Mouse (Mus musculus): ENCODE data around the gene Gm20388.

The Gm20388 gene

DNA sequence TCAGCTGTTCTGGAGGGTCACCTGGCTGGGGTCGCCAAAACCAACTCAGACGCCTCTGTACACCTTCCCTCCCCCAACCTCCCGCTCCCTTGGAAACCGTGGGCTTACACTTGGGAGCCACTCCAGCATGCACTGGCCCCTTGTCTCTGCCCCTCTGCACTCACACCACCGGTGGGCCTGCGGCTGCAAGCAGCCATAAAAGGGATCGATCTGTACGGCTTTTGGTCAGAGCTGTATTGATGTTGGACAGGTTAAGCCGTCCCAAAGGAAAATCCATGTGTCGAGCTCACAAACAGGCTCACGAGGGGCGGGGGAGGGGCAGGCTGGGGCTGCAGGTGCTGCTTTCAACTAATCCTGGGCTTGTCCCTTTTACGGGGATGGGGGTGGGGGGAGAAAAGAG, 632.4 kb downstream of the Gm20388 start:
- peak; percentile 49 for DNase-seq

DNA sequence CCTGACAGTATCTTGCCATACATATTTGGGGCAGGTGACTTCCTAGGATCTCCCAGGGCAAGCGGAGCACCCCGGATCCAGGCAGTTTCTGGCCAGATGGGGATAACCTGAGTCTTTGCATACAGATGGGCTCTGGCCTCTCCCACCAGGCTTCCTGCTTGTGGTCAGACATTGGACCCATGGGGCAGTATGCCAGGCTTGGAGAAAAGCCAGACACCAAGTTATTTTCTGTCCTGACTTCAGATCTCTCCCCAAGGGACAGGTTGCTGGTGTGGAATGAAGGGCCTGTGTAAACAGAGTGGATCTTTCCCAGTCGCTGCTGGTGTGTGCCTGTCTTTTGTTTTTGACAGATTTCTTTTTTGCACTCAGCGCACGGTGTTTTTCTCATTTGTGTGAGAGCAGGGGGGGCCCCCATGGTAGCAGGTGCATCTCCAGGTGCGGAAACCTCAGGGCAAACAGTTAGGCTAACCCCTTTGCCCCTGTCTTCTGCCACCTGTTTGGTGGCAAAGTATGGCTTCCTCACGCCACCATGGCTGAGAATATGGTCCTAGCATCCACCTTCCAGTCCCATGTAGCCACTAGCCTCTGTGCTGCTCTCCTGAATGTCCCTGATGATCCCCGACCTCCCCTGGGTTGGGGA, 632.9 kb downstream of the Gm20388 start:
- peak; percentile 73 for DNase-seq

DNA sequence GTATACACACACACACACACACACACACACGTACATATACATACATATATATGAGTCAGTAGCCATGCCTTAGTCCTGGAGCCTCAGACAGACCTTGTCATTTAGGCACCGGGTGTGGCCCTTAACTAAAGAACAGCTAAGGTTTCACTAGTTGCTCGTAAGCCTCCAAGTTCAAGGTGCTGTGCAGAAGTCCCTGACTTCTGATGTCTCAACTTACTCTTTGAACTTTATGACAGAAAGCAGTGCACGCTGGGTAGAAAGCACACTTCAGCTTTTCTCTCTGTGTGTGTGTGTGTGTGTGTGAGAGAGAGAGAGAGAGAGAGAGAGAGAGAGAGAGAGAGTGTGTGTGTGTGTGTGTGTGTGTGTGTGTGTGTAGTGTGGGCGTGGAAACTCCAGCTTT, 633.5 kb downstream of the Gm20388 start:
- no peak for DNase-seq

DNA sequence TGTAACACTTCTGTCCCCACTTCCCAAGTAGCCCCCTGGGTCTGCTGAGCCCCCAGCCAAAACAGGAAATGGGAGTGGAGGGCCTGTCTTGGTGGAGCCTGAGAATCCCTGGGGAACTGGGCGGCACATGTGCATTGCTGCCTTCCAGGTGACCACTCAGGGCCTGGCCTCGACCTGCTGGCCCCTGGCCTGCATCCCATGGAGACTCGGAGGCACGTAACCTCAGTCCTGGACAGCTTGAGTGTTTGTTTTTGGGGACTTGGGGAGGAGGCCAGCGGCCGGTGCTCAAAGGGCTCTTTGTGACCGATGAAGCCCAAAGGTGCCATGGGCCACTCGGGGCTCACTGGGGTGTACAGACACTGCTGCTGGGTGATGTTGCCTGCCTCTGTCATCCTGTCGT, 636.9 kb downstream of the Gm20388 start:
- peak; percentile 57 for DNase-seq

DNA sequence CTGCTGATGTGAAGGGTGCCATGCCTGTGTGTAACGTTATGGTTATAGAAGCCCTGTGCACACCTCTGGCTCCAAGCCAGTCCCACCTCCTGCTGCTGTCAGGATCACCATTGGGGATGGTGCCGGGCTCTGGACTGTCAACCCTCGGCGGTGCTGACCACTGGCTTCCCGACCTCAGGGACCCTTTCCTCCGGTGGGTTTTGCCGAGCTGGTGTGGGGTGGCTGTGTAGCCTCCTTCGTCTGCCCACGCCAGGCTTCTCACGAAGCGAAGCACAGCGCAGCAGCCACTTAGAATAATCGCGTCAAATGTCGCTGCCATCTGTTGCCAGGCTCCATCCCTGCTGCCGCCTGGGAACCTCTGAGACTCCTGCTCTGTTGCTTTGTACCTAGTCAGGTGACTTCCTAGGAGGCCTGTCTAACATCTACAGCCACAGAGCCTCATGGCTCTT, 637.7 kb downstream of the Gm20388 start:
- peak; percentile 84 for DNase-seq

DNA sequence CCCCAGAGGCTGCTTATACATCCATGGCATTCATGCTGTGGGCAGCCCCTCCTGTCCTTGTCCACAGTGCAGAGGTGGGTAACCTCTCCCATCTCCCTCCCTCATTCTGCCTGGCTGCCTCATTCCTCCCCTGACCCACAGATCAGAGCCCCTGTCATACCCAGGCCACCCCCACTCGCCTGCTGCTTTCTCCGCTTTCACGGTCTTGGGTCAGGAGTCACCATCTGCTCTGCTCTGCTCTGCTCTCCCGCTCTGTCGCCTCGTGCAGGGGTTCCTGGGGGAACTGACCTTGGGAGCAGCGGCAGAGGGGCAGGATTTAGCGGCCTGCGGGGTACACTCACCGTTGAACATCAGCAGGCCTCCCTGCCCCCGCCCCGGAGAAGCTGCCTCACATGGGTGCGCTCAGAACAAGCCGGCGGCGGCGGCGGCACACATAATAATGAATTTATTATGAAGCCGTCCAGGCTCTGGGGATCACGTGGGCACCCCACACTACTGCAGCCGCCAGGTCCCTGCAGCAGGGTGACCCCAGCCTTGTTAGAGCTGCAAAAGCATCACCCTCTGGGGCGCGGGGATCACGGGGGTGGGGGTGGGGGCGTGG, 638.8 kb downstream of the Gm20388 start:
- peak; percentile 75 for DNase-seq

DNA sequence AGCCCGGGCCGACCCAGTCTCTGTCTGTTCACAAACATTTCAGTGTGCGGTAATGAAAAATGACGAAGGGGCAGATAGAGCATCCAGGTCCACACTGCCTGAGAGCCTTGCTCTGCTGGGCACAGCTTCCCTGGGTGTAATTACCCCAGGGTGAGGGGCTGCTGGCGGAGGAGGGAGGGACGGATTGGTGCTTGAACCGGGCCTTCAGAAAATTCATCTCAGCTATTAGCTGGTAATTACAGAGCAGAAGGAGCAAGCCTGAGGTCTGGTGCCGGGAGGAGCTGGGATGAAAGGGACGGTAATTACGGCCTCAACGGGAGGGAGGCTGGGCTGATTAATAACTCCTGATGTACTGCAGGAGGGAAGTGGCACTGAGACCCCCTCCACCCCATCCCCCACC, 639.3 kb downstream of the Gm20388 start:
- DNase-seq = no peak

DNA sequence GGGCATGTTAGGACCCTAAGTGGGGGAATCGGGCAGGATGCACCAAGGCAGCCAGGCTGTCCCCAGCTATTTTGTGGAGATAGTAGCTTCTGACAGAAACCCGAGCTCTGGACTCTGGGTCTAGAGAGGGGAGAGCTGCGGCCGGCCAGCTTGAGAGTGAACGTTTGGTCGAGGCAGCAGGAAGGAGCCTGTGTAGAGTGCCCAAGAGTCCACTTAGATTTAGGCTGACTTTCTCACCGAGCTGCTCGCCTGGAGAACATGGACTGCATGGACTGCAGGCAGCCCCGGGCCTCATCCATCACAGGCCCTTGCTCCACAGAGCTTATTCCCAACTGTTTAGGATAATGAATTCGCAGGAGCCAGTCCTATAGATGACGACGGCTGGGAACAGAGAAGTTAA, 639.8 kb downstream of the Gm20388 start:
- DNase-seq = no peak

DNA sequence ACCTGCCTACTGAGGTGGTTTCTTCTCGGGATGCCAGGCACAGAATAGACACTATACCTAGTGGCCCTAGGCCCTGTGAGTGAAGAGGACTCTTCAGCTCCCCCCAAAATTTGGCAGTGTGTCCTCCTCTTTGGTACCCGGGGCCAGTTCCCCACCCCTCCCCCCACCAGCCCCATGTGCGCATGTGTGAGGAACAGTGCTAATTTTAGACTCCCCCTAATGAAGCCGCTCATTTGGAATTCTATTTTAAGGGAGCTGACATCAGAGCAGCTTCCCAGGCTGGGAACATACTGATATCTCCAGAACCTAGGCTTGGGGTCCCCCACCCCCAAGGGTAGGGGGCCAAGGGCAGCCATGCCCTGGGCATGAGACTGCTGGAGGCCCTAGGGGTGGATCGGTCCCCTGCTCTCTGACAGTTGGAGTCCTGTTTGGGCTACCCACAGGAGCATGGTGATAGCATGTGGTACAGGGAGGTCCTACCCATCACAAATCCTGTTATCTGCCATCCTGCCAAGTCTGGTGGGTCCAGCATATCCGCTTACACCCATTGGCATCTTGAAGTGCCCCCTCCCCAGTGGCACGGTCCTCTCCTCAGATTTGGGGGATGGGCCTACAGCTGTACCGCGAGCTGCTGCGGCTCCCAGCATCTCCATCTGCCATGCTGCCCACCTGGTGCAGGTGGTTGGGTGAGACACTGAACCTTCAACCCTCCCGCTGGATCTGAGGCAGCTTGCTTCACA, 640.5 kb downstream of the Gm20388 start:
- DNase-seq = peak; percentile 82

DNA sequence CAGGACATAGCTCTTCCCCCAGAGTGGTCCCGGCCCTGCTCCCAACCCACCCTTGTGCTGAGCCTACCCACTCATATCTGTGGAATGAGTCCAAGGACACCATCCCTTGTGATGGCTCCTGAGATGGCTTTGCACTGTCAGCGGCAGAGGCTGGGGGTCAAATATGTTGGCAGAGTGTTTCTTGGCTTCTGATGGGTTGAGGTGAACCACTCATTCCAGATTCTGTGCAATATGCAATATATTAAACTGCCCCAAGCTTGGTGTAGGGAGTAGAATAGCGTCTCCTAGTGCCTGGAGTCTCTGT, 641.0 kb downstream of the Gm20388 start:
- DNase-seq = no peak

DNA sequence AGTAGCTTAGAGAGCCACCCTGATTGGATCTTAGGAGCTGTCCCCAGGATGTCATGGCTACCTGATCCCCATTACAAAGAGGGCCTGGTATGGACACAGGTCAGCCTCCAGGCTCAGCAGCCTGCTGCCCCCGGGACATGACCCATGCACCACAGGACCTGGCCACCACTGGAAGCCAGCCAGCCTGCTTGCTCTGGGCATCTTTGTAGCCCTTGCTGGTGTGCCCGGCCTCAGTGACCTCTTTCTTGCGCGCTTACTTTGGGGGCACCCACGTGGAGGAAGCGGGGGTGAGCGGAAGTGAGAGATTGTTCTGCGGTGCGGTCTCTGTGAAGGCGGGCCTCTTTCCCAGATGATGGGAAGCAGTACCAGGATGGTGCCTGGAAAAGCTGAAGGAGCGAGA, 641.9 kb downstream of the Gm20388 start:
- peak; percentile 72 for DNase-seq

DNA sequence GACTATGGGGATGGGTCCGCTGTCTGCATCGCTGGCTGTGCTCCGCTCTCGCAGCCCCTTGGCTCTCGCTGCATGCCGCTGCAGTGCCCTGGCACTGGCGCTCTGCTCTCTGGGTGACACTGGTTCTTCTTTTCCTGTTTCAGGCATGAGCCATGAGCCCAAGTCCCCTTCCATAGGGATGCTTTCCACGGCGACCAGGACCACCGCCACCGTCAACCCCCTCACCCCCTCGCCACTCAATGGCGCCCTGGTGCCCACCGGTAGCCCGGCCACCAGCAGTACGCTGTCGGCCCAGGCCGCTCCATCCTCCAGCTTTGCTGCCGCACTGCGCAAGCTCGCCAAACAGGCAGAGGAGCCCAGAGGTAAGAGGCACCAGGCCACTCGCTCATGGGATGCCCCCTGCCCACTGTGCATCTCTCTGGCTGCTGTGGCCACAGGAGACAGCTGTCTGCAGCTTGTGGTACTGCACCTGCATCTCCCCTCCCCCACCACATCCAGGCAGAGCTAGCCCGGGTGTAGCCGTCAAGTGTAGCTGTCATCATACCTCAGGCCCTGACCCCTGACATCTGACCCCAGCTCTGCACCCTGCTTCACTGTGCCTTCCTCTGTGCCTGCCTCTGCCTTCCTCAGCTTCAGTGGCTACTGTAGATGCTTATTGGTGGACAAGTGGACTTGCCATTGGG, 642.9 kb downstream of the Gm20388 start:
- DNase-seq = no peak

DNA sequence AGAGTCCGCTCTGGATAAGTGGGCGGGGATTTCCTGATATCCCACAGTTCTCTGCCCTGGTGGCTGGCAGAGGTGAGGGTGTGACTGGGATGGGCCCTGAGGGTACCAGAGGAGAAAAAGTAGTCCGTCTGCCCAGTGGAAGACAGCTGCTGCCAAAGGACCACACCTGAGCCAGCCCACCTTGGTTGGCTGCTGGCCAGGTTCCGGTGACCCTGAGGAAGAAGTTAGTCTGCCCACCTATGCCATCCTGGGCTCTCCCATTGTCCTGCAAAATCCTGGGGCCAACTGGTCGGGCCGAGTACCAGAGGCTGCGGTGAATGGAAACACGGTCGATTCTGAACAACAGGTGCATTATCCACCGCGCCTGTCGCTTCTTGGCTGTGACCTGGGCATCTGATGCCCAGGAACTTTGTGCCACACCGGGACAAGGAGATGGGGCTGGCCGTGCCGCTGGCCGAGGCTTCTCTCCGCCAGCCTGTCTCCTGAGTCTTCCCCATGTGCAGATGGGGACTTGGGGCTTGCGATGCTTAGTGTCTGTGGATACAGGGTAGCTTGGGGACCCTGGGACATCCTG, 643.9 kb downstream of the Gm20388 start:
- DNase-seq = no peak

DNA sequence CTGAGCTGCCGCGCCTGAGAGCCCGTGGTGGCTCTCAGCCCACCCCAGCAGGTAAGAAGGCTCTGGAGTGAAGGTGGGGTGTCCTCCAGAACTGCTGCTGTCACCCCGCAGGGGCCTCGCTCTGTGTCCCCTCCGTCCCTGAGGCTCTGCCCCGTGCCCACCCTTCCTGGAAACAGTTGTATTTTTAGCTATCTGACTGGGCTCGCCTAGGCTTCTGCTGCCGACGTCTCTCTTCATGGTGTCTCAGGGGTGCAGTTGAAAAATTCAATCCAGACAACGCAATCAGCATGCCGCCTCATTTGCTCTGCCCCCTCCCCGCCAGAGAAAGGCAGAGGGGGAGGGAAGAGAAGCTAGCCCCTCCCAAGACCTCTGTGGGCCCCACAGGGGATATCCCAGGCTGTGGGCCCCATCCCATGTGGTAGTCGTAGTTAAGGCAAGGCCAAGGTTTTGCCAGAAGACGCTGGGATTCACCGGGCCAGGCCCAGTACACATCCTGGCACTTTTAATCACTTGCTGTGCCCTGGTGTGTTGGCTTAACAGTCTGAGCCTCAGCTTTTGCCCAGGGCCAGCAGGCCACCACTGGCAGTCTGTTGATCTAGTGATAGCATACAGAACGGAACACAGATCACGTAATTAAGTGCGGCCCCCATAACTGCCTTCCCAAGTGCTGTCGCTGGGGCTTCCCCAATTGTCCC, 645.7 kb downstream of the Gm20388 start:
- DNase-seq = no peak

DNA sequence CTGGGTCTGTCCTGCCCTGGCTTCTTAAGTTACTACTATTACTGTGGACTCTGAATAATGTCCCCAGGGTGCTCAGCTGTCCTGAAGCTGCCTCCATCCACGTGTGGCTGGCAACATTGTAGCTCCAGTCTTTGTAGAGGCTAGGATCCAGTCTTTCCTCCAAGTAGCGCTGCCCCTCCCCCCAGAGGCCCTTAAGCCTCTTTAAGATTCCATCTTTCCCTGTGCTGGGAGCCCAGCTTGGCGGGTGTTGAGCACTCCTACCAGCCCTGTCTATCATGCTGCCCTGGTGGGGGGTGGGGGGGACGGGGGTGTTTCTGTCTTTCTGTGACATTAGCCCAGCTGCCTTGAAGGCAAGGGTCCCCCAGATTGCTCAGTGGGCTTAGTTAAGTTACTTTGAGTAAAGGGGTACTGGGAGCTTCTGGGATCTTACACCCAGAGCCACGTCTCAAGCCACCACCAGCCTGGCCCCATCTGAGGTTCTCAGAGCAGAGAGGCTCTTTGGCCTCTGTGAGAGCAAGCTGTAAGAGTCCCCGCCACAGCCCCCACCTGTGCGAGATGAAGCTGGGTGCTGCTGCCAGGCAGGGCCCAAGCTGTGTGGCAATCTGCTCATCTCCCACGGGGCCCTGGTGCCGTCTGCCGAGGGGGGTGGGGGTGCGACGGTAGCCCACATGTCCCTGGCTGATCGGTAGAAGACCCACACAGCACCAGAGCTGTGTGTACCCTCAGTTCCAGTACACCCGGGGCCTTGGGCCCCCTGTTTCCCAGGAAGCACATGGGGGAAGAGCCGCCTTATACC, 646.7 kb downstream of the Gm20388 start:
- peak; percentile 78 for DNase-seq

DNA sequence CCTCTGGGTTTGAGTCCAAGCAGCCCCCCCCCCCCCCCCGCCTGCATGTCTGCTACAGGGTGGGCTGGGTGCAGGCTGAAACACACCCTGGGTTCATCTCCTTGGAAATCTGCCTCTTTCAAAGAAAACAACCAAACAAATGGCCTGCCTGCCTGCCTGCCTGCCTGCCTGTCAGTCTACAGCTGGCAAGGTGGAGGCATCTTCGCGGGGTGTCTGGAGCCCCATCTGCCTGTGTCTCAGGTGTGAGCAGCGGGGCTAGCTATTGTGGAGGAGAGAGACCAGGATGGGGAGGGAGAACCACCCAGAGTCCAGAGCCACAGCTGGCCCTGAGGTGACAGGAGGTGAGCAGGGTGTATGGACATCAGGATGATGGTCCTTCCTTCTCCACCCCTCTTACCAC, 647.5 kb downstream of the Gm20388 start:
- no peak for DNase-seq

DNA sequence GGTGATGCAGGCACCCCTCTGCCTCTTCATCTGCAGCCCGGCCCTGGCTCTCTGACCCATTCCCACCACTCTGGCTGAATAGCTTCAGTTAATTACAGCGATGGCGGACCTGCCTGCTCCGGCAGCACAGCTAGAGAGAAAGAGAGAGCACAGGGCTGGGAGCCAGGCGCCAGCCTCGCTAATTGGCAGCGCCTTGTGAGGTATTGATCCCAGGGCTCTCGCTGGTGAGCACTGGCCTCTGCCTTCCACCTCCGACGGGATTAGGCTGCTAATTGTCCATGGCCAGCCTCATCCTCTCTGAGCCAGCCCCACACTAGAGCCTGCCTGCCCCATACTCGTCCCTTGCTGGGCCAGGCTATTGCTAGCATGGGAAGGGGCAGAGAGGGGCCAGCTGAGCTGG, 649.0 kb downstream of the Gm20388 start:
- DNase-seq = no peak

DNA sequence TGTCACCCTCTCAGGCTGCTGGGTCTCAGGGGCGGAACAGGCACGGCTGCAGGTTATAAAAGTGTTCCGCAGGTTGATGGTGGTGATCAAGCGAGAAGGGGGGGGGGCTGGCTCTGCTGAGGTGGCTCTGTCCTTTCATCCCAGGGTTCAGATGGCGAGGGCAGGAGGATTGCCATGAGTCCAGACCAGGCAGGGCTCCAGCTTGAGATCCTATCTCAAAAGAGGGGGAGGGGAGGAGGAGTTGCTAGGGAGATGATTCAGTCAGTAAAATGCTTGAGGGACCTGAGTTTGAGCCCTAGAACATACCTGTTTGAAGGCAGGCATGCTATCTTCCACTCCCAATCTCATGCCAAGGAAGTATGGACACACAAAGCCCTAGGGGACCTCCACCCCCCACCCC, 649.9 kb downstream of the Gm20388 start:
- no peak for DNase-seq

DNA sequence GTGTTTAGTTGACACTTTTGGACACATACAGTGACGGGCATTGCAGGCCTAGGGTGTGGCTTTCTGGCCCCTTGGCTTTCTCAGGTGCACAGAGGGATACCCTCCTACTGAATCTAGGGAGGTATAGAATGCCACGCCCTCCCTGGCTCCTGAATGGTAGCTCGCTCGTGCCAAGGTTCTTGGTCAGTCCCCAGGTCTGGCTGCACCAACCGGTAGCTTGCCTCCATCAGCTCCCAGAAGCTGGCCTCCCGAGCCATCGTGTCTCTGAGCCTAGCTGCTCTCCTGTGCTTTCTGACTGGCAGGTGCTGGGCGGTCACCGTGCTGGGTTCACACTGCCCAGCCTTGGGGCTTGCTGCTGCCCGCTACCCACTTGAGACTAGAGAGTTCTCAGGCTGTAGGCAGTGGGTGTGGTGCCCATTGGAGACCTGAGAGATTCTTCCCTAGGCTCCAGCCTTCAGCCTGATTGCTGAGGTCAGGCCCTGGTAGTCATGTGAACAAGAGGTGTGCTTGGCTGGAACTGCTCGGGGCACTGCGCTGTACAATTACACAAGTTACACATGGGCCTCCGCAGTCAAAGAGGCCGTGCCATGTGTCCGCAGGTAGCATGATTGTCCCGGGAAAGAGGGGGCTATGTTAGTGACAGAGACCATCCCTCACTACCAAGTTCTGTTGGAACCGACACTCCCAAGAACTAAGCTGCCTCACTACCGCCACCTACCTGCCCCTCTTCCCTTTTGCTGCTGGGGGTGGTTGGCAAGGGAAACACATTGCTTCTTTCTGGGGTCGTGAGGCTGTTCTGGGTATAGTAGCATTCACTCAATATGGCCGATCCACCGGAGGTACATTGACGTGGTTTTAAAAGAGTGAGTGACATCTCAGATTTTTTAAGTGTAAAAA, 651.1 kb downstream of the Gm20388 start:
- DNase-seq = no peak

DNA sequence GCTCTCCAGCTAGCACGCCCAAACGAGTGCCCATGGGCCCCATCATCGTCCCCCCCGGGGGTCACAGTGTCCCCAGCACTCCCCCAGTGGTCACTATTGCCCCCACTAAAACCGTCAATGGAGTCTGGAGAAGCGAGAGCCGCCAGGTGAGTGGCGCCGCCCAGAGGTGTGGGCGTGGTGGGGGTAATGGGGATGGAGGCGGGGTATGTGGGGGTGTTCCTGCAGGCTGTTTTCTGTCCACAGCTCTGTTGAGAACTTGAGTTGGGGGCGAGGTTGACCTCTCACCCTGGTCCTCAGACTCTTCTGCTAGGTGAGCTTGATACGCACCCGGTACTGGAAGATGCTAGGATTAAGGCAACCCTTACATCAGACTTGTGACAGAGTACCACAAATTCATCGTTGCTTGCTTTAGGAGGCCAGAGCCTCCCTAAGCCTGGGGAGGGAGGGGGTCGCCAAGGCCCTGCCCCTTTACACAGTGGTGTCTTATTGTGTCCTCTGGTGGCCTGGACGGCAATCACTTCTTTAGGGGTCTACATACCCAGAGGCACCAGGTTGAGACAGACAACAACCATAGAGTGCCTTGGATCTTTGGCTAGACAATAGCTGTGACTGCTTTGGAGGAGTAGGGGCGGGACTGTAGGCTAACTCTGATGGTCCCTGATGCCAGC, 652.2 kb downstream of the Gm20388 start:
- DNase-seq = no peak
